In genomic region chr6:41786700-41787099, GRCm38 (mm10) we compare ENCODE assay signal across 36 mouse cellular contexts. TPM values are rescaled to one million over a fixed set of nuclear protein-coding genes. Genes with fewer than 3 reads are reported as not detected.
DNase-seq lines count a peak whose midpoint lies in the region; ATAC-seq and TF ChIP-seq lines count a peak whose summit lies in the region.
"Had no signal": no experiment of that assay in that cellular context is flagged by ENCODE, and none has a peak within 500 bp of the region (broad histone marks: within the 10 kb centered on the region; RNA-seq: fewer than 3 reads in every experiment).

No protein-coding gene starts in this region.

- 72% methylated on average over 2 of the region's 2 CpGs for WGBS in neural tube, embryonic 15.5 days

- H3K9ac ChIP-seq in neural tube, embryonic 15.5 days (replicated peaks) = no peak overlapping the region
- H3K9ac ChIP-seq: embryonic facial prominence, embryonic 13.5 days; forebrain, embryonic 12.5 days; forebrain, embryonic 15.5 days; hindbrain, embryonic 12.5 days; hindbrain, embryonic 15.5 days had no signal

- H3K27ac ChIP-seq in neural tube, embryonic 15.5 days (replicated peaks) = no peak overlapping the region
- no peak overlapping the region for H3K27ac ChIP-seq in gastrocnemius, adult 2 months
- H3K27ac ChIP-seq: embryonic facial prominence, embryonic 10.5 days; embryonic facial prominence, embryonic 13.5 days; forebrain, embryonic 12.5 days; forebrain, embryonic 15.5 days; heart, adult 2 months; heart, embryonic 10.5 days; hindbrain, embryonic 12.5 days; hindbrain, embryonic 15.5 days had no signal

- ATAC-seq in neural tube, embryonic 15.5 days (ENCODE audit: low FRiP score) = peak; percentile 59; the same call in 1 of the 2 replicates
- ATAC-seq: CD4-positive, CD25-positive, alpha-beta regulatory T cell, adult 4 months; forebrain, embryonic 15.5 days had no signal

- no peak overlapping the region for H3K4me3 ChIP-seq in neural tube, embryonic 15.5 days (replicated peaks)
- H3K4me3 ChIP-seq in gastrocnemius, adult 2 months = no peak overlapping the region
- H3K4me3 ChIP-seq: embryonic facial prominence, embryonic 10.5 days; embryonic facial prominence, embryonic 13.5 days; erythroblast, embryonic 14.5 days; forebrain, embryonic 12.5 days; forebrain, embryonic 15.5 days; heart, adult 2 months; heart, embryonic 10.5 days; hindbrain, embryonic 12.5 days; hindbrain, embryonic 15.5 days had no signal

- no peaks in the 10 kb centered on the region for H3K9me3 ChIP-seq in neural tube, embryonic 15.5 days (replicated peaks)
- H3K9me3 ChIP-seq: embryonic facial prominence, embryonic 10.5 days; embryonic facial prominence, embryonic 13.5 days; forebrain, embryonic 12.5 days; forebrain, embryonic 15.5 days; heart, embryonic 10.5 days; hindbrain, embryonic 12.5 days; hindbrain, embryonic 15.5 days had no signal

- no peaks in the 10 kb centered on the region for H3K4me1 ChIP-seq in neural tube, embryonic 15.5 days
- H3K4me1 ChIP-seq: embryonic facial prominence, embryonic 10.5 days; embryonic facial prominence, embryonic 13.5 days; forebrain, embryonic 12.5 days; forebrain, embryonic 15.5 days; heart, embryonic 10.5 days; hindbrain, embryonic 12.5 days; hindbrain, embryonic 15.5 days had no signal

- H3K4me2 ChIP-seq in neural tube, embryonic 15.5 days = no peak overlapping the region
- H3K4me2 ChIP-seq: embryonic facial prominence, embryonic 13.5 days; forebrain, embryonic 12.5 days; forebrain, embryonic 15.5 days; hindbrain, embryonic 12.5 days; hindbrain, embryonic 15.5 days had no signal

- intact Hi-C loops in gastrocnemius, adult 2 months (cut with DNase I) = no loop called here

- no peak for TF ChIP-seq CTCF in gastrocnemius, adult 2 months (IDR thresholded peaks at IDR 0.05)

- no peaks in the 10 kb centered on the region for H3K36me3 ChIP-seq in neural tube, embryonic 15.5 days
- H3K36me3 ChIP-seq: embryonic facial prominence, embryonic 10.5 days; embryonic facial prominence, embryonic 13.5 days; forebrain, embryonic 12.5 days; forebrain, embryonic 15.5 days; heart, embryonic 10.5 days; hindbrain, embryonic 12.5 days; hindbrain, embryonic 15.5 days had no signal

- no peaks in the 10 kb centered on the region for H3K27me3 ChIP-seq in neural tube, embryonic 15.5 days (replicated peaks)
- H3K27me3 ChIP-seq: embryonic facial prominence, embryonic 13.5 days; forebrain, embryonic 12.5 days; forebrain, embryonic 15.5 days; hindbrain, embryonic 12.5 days; hindbrain, embryonic 15.5 days had no signal

- no peak for DNase-seq in neural tube, embryonic 10.5 days (ENCODE audit: extremely low spot score, low spot score)
- peak; percentile 23 to 72 for DNase-seq in layer of hippocampus, adult 18-20 months (ENCODE audit: low spot score in 2 of 2)
- DNase-seq in layer of hippocampus, adult 9-10 months (ENCODE audit: low spot score) = peak; percentile 6
- peak; percentile 34 to 35 for DNase-seq in layer of hippocampus, postnatal 36 days
- DNase-seq in gastrocnemius, adult 2 months = no peak
- DNase-seq in urinary bladder, postnatal 10 days (ENCODE audit: low spot score) = no peak
- DNase-seq: adrenal gland, adult 2 months; adrenal gland, postnatal 14 days; cerebellum, adult 11-12 months; cerebellum, adult 8-10 months; cerebellum, postnatal 10 days; cerebellum, postnatal 36 days; embryo, embryonic 11 days; gastrocnemius, postnatal 25 days; heart, adult 2 months had no signal

RNA-seq across cellular contexts. Expression of gene Olfr459, which starts 11.7 kb away (rescaled TPM):
- polyA plus RNA-seq in neural tube, embryonic 15.5 days (2015; fragmentation: Nextera tagmentation; extraction: Ambion mirVana) = not detected in 2 replicates
- total RNA-seq in layer of hippocampus, adult 18-20 months (2021) = not detected
- not detected for total RNA-seq in layer of hippocampus, postnatal 36 days (2021)
- not detected for total RNA-seq in gastrocnemius, adult 2 months (2021)
- total RNA-seq: adrenal gland, adult 2 months; adrenal gland, postnatal 14 days; adrenal gland, postnatal 4 days; gastrocnemius, adult 8-10 months; gastrocnemius, postnatal 25 days; granulocyte monocyte progenitor cell, adult 5-6 weeks; heart, adult 2 months; heart, postnatal 25 days; hematopoietic stem cell, adult 5-6 weeks; MEL had no signal
- polyA plus RNA-seq: adrenal gland, adult 2 months; brain, embryonic 14.5 days; C2C12; cortical plate, adult 2 months; embryonic facial prominence, embryonic 10.5 days; embryonic facial prominence, embryonic 13.5 days; erythroblast, embryonic 14.5 days; forebrain, embryonic 12.5 days; forebrain, embryonic 15.5 days; heart, adult 2 months; heart, embryonic 10.5 days; heart, embryonic 14.5 days; heart, postnatal 0 days; hindbrain, embryonic 12.5 days; hindbrain, embryonic 15.5 days had no signal

Comparison
In these comparisons a context has a peak if more than half of its experiments do, and no peak if none do; other contexts are left out.
1. DNase-seq: peak in layer of hippocampus, adult 18-20 months (2 of 2), layer of hippocampus, adult 9-10 months (single experiment) and layer of hippocampus, postnatal 36 days (2 of 2); none in neural tube, embryonic 10.5 days (single experiment), gastrocnemius, adult 2 months (single experiment) and urinary bladder, postnatal 10 days (single experiment).